Mouse (Mus musculus) heart, postnatal 0 days (tissue): Measurements from ENCODE around the gene Coasy.

Experiments used
- CTCF ChIP-seq: IDR thresholded peaks from 2 replicates; pipeline ENCODE4 v1.5.1; 2016; ENCODE audit warnings: antibody characterized with exemption, control low read depth, low read depth
- EP300 ChIP-seq: IDR thresholded peaks from 2 replicates; pipeline ENCODE4 v1.6.1; 2016; ENCODE audit warnings: antibody characterized with exemption, low read depth

GRCm38 (mm10) chr11:101051617-101052016 is 30.7 kb upstream of the Coasy start:
- TF ChIP-seq EP300: no peak
- no peak for TF ChIP-seq CTCF
